Mouse (Mus musculus) thymus, adult 2 months (tissue): ENCODE data around the gene Ash1l. TPM values are rescaled to one million over a fixed set of nuclear protein-coding genes. Genes with fewer than 3 reads are reported as not detected.
A peak's percentile ranks its signal among the peaks of the same experiment; 100 is the strongest.

ENCODE experiments used
- DNase-seq: peaks from one replicate; pipeline ENCODE4 v3.0.0; 2021
- H3K27ac ChIP-seq: fragments of 200-500 bp; 2 replicates; pipeline ENCODE4 v1.5.1; 2012; ENCODE audit warnings: low read length, control low read depth; ENCODE audit not compliant: control insufficient read depth, insufficient read depth
- H3K27me3 ChIP-seq: fragments of 200-500 bp; 2 replicates; pipeline ENCODE4 v1.6.1; 2012; ENCODE audit warnings: mild to moderate bottlenecking, low read length, moderate library complexity, mixed read lengths; ENCODE audit not compliant: control insufficient read depth, insufficient read depth
- H3K36me3 ChIP-seq: fragments of 200-500 bp; 2 replicates; pipeline ENCODE4 v1.6.1; 2012; ENCODE audit warnings: mild to moderate bottlenecking, low read length, moderate library complexity; ENCODE audit not compliant: control insufficient read depth, insufficient read depth
- H3K4me1 ChIP-seq: fragments of 200-500 bp; replicated peaks from 2 replicates; pipeline ENCODE4 v1.6.1; 2012; ENCODE audit warnings: low read length; ENCODE audit not compliant: control insufficient read depth, insufficient read depth
- H3K4me3 ChIP-seq: fragments of 200-500 bp; 2 replicates; pipeline ENCODE4 v1.5.1; 2012; ENCODE audit warnings: mild to moderate bottlenecking, low read length, control low read depth, moderate library complexity; ENCODE audit not compliant: control insufficient read depth, insufficient read depth
- CTCF ChIP-seq: fragments of 200-500 bp; IDR thresholded peaks from 2 replicates; pipeline ENCODE4 v1.5.1; 2012; ENCODE audit warnings: mild to moderate bottlenecking, control low read depth, low read length, moderate library complexity, borderline replicate concordance; ENCODE audit not compliant: control insufficient read depth, poor library complexity, insufficient read depth; ENCODE audit errors: extremely low read depth
- POLR2A ChIP-seq: fragments of 200-500 bp; IDR thresholded peaks from 2 replicates; pipeline ENCODE4 v1.6.1; 2012; ENCODE audit warnings: mild to moderate bottlenecking, low read length, control low read depth, moderate library complexity; ENCODE audit not compliant: control insufficient read depth, poor library complexity, insufficient read depth; ENCODE audit errors: extremely low read depth
- WGBS: fragments of 180-500 bp; shearing (Covaris S2); methylation state at CpG from one replicate; pipeline ENCODE4 v1.1.7; 2018; 5-methylcytosine and 5-hydroxymethylcytosine counted together
- polyA plus RNA-seq: library from polyadenylated mRNA; depleted of rRNA; stranded (reverse); fragments of >200 nt; gene quantifications from 2 replicates; pipeline ENCODE4 v1.2.3, GENCODE M21; 2012

Ash1l gene
- polyA plus RNA-seq, 1 experiment = 12.8 TPM

DNA sequence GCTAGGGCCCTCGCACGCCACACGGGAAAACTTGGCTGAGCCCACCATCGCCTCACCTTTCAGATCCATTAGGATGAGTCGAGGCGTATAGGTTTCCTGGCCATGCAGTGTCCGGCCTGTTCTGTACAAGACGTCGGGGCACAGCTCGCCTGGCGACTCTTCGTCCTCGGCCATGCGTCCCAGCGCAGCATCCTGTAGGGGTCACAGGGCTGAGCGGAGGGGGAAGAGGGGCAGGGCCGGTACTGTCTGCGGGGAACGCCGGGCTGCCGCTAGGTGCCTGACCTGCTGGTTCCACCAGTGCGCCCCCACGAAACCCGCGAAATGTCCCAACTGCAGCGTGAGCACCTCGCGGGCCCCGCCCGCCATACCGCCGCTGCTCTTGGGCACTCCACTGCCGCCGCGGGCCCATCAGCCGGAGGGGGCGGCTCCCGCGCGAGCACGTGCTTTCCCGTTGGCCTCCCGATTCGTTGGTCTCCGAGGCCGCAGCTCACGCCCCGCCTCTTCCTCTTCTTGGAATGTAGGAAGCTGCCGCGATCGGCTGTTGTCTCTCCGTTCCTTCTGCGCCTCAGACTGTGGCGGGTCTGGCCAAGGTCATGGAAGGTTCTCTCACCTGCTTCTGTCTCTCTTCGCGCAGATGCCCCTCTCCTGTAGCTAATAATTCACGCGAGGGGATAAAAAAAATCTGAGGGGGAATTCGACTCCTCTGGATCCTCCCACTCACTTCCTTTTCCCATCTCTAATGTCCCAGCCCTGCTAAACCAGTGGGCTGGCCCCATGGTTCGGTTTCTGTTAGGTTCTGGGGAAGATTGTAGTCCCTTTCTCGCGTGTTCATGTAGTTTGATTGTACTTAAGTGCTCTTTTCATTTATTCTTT lies 36.7 kb upstream of the Ash1l start, which contains the start of gene Msto1:
Msto1 (minus strand) TSS at position 489 of the 873 bp plus-strand sequence.
- Histone ChIP-seq H3K4me1 (peaks cover 12% of the 10 kb centered on the region; the same call in 1 of the 2 replicates), H3K36me3 (peaks cover 12% of the 10 kb centered on the region), H3K27me3 (no peaks in the 10 kb centered on the region), H3K4me3 (peak within 1 kb of the TSS; percentile 71), H3K27ac (peak within 1 kb of the TSS; percentile 67)
- under 1% methylated on average over 62 of the region's 62 CpGs for WGBS
- TF ChIP-seq CTCF = peak; percentile 56; the same call in 1 of the 2 replicates
- peak; percentile 91 for TF ChIP-seq POLR2A
- DNase-seq = peak; percentile 94

DNA sequence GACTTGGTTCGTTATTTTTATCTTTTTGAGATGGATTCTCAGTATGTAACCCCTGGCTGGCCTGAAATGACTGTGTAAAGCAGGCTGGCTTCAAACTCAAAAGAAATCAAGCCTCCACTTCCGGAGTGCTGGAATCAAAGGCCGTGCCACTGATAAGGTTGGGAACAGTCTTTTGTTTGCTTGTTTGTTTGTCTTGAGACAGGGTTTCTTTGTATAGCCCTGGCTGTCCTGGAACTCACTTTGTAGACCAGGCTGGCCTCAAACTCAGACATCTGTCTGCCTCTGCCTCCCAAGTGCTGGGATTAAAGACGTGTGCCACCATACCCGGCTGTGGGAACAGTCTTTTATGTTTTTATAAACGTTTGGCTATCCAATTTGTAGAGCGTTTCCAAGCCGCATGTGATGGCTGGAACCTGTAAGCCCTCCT lies 36.0 kb upstream of the Ash1l start:
- peaks cover 12% of the 10 kb centered on the region; the same call in 1 of the 2 replicates for H3K4me1 ChIP-seq
- no peaks in the 10 kb centered on the region for H3K27me3 ChIP-seq
- no peak overlapping the region for H3K27ac ChIP-seq
- WGBS = 31% methylated on average over 8 of the region's 8 CpGs
- peak overlapping the region; percentile 71; the same call in 1 of the 2 replicates for H3K4me3 ChIP-seq
- peaks cover 8% of the 10 kb centered on the region for H3K36me3 ChIP-seq
- TF ChIP-seq CTCF = no peak
- no peak for DNase-seq

DNA sequence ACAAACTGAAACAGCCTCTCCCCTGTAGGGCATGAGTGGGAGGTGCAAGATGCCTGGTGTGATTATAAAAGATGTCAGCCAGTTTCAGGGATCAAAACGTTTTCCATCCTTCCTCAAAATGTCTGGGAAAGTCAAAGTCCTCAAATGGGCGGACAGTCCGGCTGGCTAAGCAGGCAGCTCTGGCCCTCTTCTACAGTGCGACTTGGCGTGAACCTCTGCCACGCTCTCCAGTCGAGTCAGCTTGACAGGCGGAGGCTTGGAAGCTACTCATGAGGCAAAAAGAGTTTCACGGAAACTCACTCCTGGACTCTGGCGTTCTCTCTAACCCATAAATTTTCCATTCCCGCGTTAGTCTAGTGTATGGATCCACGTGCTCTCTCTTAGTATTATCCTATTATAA lies 31.4 kb upstream of the Ash1l start:
- no peaks in the 10 kb centered on the region for H3K27me3 ChIP-seq
- H3K4me1 ChIP-seq = peaks cover 6% of the 10 kb centered on the region; the same call in 1 of the 2 replicates
- H3K27ac ChIP-seq = no peak overlapping the region
- WGBS = 91% methylated on average over 13 of the region's 13 CpGs
- H3K36me3 ChIP-seq = peaks cover 17% of the 10 kb centered on the region
- H3K4me3 ChIP-seq = no peak overlapping the region
- no peak for DNase-seq
- TF ChIP-seq CTCF (no peak), POLR2A (no peak)

- WGBS = 98% methylated on average over 9 of the region's 9 CpGs
Observed at GRCm38 (mm10) chr3:88921411-88921810, 29.0 kb upstream of the Ash1l start.

DNA sequence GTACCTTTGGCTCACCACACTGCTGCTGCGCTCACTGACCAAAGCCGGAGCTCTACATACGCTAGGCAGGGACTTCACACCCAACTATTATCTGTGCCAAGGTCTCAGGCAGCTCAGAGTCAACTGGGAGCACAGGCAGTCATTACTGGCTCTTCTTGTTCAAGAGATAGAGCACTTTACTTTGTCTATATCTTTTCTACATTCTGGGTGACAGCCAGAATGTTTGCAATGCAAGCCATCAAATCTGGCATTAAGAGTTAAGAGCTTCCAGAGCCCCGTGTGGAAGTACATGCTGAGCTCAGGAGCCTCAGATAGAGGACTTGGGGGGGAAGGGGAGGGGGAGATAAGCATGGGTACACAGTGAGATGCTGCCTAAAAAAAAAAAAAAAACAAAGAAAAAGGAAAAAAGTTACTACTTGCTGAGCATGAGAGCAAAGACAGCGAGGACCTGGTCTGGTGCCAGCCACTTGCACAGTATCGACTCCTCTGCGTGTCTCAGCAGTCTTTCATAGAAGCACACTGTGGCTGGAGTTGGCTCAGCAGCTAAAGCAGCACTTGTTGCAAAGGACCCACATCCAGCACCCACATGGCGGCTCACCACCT lies 26.3 kb upstream of the Ash1l start:
- Histone ChIP-seq H3K4me1 (no peaks in the 10 kb centered on the region), H3K27ac (no peak overlapping the region), H3K27me3 (no peaks in the 10 kb centered on the region), H3K36me3 (peaks cover 63% of the 10 kb centered on the region), H3K4me3 (no peak overlapping the region)
- no peak for DNase-seq
- TF ChIP-seq CTCF (no peak), POLR2A (no peak)
- WGBS = 76% methylated on average over 8 of the region's 8 CpGs

More at GRCm38 (mm10) chr3:88921411-88921810, 29.0 kb upstream of the Ash1l start:
- no peak for DNase-seq
- Histone ChIP-seq H3K27ac (no peak overlapping the region), H3K4me3 (no peak overlapping the region), H3K4me1 (no peaks in the 10 kb centered on the region), H3K36me3 (peaks cover 40% of the 10 kb centered on the region), H3K27me3 (no peaks in the 10 kb centered on the region)
- TF ChIP-seq POLR2A (no peak), CTCF (no peak)

DNA sequence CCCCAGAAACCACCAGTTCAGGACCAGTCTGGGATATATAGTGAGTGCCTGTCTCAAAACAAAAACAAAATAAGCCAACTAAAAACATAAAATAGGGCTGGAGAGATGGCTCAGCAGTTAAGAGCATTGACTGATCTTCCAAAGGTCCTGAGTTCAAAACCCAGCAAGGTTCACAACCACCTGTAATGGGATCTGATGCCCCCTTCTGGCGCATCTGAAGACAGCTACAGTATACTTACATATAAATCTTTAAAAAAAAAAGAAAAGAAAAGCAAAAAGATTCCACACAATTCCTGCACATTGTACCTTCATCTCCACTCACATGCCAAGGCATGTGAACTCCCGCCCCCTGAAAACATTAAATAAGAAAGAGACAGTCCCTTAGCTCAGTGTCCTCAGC lies 24.8 kb upstream of the Ash1l start:
- Histone ChIP-seq H3K4me1 (peaks cover 5% of the 10 kb centered on the region), H3K4me3 (no peak overlapping the region), H3K27ac (no peak overlapping the region), H3K27me3 (no peaks in the 10 kb centered on the region), H3K36me3 (peaks cover 63% of the 10 kb centered on the region)
- no peak for DNase-seq
- no peak for TF ChIP-seq POLR2A
- no peak for TF ChIP-seq CTCF
- 98% methylated on average over 2 of the region's 2 CpGs for WGBS

DNA sequence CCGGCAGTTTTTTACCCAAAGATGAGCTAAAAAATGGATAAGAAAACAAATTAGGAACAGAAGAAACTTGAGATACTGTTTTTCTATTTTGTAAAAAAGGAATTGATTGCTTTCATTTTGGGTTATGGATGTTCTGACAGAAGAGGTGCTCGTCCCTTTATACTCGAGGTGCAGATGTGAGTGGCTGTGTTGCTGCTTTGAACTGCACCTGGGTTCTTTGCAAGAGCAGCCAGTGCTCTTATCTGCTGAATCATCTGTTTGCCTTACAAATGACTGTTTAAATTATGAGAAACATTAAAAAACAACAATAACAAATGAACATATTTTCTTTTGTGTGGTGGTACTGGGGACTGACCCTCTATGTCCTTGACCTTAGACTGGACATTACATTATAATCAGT lies 20.9 kb upstream of the Ash1l start:
- peaks cover 59% of the 10 kb centered on the region for H3K36me3 ChIP-seq
- no peak overlapping the region for H3K27ac ChIP-seq
- H3K4me3 ChIP-seq = no peak overlapping the region
- DNase-seq = no peak
- 28% methylated on average over 3 of the region's 3 CpGs for WGBS
- TF ChIP-seq POLR2A = no peak
- no peak for TF ChIP-seq CTCF
- H3K4me1 ChIP-seq = peaks cover 5% of the 10 kb centered on the region
- H3K27me3 ChIP-seq = no peaks in the 10 kb centered on the region
